Mouse (Mus musculus): ENCODE results near the gene Adgra3. TPM values are rescaled to one million over a fixed set of nuclear protein-coding genes. Genes with fewer than 3 reads are reported as not detected.

Gene Adgra3
- 28.1 TPM for polyA plus RNA-seq (2014; fragmentation: Illumina TruSeq; extraction: RNeasy Lipid Tissue Mini Kit (QIAGEN cat#74804); ENCODE audit: low read depth, low replicate concordance)

DNA sequence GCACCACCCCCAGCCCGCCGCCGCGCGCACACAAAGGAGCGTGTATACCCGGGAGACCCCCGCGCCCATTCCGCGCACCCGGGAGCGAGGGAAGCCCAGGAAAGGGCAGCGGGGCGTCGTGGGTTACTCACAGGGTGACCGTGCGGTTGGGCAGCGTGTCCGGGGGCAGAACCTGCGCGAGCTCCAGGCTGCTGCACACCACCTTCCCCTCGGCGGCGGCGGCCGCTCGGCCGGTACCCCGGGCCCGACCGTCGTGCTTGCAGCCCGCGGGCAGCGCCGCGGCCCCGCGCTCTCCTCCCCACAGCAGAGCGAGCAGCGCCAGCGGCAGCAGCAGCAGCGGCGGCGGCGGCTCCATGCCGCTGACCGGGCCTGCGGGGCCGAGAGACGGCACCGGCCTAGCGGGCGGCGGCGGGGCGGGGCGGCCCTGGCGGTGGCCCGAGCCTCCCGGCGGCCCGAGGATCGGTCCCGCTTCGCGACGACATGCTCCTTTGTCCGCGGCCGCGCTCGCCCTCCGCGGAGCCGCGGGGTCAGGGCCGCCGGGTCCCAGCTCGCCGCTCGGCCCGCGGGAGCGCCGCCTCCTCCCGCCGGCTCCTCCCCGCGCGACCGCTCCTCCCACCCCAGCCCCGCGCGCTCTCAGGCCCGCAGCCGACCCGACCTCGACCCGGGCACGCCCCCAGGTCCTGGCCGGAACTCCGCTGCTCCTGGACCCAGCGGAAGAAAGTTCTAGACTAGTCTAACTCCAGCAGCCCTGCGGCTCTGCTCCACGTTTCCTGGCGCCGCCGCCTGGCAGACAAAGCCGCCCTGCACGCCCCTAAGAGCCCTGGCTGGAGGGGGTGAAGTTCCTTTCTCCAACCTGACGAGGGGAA, at the start of gene Adgra3:
Adgra3 (minus strand) TSS at position 586 of the 866 bp plus-strand sequence.

